Mouse (Mus musculus) bone marrow macrophage, adult 2 months (primary cell): Measurements from ENCODE around the gene Ap3b1.

Experiments used
- CTCF ChIP-seq: IDR thresholded peaks from 2 replicates; pipeline ENCODE4 v1.5.1; 2012; ENCODE audit warnings: low read depth, mild to moderate bottlenecking, low read length, moderate library complexity
- POLR2A ChIP-seq: IDR thresholded peaks from 2 replicates; pipeline ENCODE4 v1.6.1; 2012; ENCODE audit warnings: mild to moderate bottlenecking, low read depth, low read length, borderline replicate concordance

DNA sequence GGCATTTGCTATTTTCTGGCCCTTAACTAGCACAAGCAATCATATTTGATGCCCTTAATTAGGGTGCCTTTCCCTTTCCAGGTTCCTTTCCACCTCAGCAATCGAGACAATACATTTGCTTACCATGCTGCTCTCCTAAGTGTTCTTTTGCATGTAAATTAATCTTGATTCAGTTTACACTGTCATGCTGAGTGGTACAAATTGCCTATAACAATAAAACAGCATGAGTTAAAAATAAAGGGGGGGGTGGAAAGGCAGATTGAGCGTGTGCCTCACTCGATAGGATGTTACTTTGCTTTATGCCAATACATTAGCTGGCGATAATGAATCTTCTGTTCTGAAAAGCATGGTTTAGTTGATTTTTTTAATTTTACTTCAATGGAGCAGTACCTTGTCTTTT is 187.0 kb downstream of the Ap3b1 start:
- TF ChIP-seq POLR2A (no peak), CTCF (no peak)
